7 mouse cellular contexts compared by ENCODE assay signal in the genomic region with DNA sequence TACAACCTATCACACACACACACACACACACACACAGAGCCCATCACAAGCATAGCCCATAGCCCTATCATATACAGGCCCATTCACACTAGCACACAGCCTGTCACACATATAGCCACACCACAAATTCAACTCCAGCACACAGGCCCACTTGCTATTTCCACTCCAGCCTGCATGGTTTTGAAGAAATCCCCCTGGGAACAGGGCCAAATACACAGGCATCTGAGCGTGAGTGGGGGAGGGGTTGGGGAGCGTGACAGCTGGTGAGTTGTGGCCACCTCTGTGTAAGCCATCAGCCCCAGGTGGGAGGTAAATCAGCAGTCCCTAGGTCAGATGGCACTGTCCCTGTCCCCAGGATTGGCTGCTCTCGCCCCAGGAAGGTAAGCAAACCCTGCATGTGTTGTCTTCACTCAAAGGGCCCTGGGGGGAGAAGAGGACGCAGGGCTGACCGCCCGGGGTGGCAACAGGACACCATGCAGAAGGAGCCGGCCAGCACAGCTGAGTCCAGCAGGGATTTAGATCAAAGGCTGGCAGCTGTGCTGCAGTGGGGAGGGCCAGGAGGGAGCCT.
A peak's percentile ranks its signal among the peaks of the same experiment; 100 is the strongest.
DNase-seq lines count a peak whose midpoint lies in the region.

No protein-coding gene starts in this region.

- WGBS in midbrain, embryonic 10.5 days: 19% methylated on average over 7 of the region's 7 CpGs

- no peaks in the 10 kb centered on the region for H3K36me3 ChIP-seq in midbrain, embryonic 10.5 days

- peak overlapping the region; percentile 78 for H3K27ac ChIP-seq in midbrain, embryonic 10.5 days (replicated peaks)

- peak; percentile 53 for DNase-seq in MN1 (ENCODE audit: low spot score)
- DNase-seq in embryo, embryonic 10 days (ENCODE audit: low spot score): peak; percentile 68
- peak; percentile 58 to 66 for DNase-seq in gastrocnemius, postnatal 36 days
- DNase-seq in midbrain, embryonic 10.5 days (ENCODE audit: low spot score): peak; percentile 51
- DNase-seq in thymus, postnatal 25 days: no peak
- DNase-seq in layer of hippocampus, adult 18-20 months (ENCODE audit: low spot score in 2 of 2): no peak
- no peak for DNase-seq in B cell, adult 2 months

- no peaks in the 10 kb centered on the region for H3K9me3 ChIP-seq in midbrain, embryonic 10.5 days (replicated peaks)

- intact Hi-C loops in gastrocnemius, postnatal 36 days (cut with DNase I): no loop called here

- peaks cover 46% of the 10 kb centered on the region for H3K4me1 ChIP-seq in midbrain, embryonic 10.5 days

- no peak overlapping the region for H3K4me3 ChIP-seq in midbrain, embryonic 10.5 days

- 0 out of 2 replicates have a peak, but pooled peaks cover 9% of the 10 kb centered on the region for H3K27me3 ChIP-seq in midbrain, embryonic 10.5 days (ENCODE audit: low read depth, poor library complexity, severe bottlenecking)

Comparison
In these comparisons a context has a peak if more than half of its experiments do, and no peak if none do; other contexts are left out.
1. DNase-seq: peak in MN1 (single experiment), embryo, embryonic 10 days (single experiment), gastrocnemius, postnatal 36 days (2 of 2) and midbrain, embryonic 10.5 days (single experiment); none in thymus, postnatal 25 days (single experiment), layer of hippocampus, adult 18-20 months (0 of 2) and B cell, adult 2 months (0 of 2).